Mouse (Mus musculus) right cerebral cortex, postnatal 4 days (tissue): ENCODE measurements around the gene Rnf167.

ENCODE experiments used
- DNase-seq: peaks from one replicate; pipeline ENCODE4 v3.0.0-alpha.2; 2022

The Rnf167 gene

DNA sequence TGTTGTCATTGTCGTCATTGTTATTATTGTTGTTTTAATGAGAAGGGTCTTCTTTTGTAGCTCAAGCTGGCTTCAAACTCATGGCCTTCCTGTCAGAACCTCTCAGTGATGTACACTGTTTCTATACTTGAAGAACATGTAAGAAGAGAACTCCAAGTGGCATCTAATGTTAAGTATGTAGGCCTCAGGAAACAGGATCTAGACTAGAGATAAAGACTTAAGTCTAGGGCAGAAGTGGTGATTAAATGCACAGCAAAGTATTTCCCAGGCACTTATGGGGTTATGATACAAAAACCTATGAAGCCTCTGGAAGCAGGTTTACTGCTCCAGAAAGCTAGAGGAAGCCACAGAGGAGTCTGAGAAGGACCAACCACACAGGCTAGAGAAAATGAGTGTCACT, 8.7 kb upstream of the Rnf167 start:
- no peak for DNase-seq

DNA sequence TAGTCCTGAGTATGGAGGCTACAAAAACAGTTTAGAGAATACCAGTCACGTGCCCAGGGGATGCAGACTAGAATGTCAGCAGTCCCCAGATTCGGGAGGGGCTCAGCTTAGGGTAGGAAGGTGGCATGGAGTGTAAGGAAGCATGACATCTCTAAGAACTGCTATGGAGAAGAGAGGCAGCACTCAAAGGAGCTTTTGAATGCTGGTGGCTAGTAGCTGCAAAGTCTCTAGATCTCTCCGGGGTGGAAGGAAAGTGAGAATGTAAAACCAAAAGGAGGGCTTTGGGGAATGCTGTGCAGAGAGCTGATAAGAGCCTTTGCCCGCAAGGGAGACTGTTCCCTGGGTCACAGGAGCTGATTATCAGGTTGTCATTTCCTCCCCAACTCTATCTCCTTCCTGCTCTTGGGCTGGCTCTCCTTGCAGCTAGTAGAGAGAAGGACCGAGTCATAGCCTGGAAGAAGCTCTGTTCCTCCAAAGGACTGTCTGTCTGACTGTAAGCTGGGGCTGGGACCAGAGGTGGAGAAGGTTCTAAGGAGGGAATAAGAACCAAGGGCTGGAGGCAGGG, 8.2 kb upstream of the Rnf167 start, which contains the start of gene Gp1ba:
Gp1ba (plus strand) TSS at position 409 of the 565 bp plus-strand sequence.
- no peak for DNase-seq

GRCm38 (mm10) chr11:70639976-70640375, 7.1 kb upstream of the Rnf167 start:
- DNase-seq, result no peak

DNA sequence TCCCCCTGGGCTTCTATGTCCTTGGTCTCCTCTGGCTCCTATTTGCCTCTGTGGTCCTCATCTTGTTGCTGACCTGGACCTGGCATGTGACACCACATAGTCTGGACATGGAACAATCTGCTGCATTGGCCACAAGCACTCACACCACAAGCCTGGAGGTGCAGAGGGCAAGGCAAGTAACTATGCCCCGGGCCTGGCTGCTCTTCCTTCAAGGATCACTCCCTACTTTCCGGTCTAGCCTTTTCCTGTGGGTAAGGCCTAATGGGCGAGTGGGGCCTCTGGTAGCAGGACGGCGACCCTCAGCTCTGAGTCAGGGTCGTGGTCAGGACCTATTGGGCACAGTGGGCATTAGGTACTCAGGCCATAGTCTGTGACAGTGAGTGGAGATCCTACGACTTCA, 5.8 kb upstream of the Rnf167 start:
- DNase-seq, result no peak

- DNase-seq, result no peak
Observed at GRCm38 (mm10) chr11:70643051-70643450, 4.0 kb upstream of the Rnf167 start.

GRCm38 (mm10) chr11:70644564-70645103, 2.4 kb upstream of the Rnf167 start:
- DNase-seq, result no peak

DNA sequence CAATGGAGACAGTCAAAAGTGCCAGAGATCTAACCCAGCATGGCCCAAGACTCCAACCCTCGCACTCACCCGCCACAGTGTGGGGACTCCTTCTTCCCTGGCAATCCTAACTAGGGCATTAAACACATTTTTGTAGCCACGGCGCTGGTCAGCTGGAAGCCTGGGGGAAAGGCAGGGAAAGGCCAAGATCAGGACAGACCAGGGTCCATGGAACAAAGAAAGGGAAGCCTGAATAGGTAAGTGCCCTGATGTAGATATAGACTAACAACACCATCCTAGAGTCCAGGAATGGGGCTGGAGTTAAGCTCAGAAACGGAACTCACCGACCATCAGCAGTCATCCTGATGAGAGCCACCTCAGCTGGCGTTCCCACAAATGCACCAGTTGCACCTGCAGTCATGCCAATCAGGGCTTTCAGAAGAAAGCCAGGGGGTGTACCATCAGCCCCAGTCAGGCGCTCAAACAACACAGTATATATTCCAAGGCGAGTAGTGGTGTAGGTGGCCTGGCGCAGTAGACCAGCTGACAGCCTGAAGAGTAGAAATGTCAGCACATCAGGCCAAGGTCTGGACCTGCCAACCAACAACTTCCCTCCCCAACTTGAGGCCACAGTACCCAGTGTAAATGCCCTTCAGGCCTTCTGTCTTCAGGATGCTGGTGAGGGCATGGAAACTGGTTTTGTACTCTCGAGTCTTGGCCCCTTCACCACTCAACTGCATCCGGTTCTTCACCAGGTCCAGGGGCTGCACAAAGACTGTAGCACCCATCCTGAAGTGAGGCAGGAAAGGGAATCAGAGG, 1.4 kb upstream of the Rnf167 start:
- no peak for DNase-seq

DNA sequence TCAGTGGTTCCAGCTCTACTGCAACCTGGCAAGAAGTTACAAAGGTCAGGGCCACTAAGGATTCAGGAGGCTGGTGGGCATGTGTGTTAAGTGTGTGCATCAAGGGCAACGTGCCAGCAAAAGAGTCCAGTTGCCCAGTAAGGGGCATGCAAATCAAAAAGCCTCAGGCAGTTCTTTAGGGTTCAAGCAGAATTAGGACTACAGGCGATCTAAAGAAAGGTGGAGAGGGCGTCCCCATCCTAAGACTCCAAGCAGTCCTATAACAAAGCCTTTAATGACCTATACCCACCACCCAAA, 828 bp upstream of the Rnf167 start:
- no peak for DNase-seq

DNA sequence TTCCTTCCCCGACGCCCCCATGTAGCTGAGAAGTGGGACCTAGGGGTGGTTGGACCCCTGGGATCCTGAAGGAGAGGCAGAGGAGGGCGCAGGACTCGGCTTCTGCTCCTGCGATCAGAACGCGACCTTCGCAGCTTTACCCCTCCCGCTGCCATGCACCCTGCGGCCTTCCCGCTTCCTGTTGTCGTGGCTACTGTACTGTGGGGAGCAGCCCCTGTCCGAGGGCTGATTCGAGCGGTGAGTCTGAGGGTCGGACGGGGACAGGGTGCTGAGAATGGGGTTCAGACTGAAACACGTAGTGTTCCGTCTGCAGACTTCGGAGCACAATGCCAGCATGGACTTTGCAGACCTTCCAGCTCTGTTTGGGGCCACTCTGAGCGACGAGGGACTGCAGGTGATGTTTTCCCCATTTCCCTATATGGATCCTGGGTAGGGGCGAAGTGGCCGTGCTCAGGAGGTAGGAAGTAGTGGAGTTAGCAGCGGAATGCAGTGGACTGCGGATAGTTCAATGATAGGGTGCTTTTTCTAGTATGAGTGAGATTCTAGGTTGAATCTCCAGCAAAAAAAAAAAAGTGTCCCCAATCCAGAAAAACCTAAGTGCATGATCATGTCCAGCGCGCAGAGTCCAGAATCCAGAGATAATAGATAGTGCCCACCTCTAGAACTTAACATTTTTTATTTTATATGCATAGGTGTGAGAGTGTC, 833 bp downstream of the Rnf167 start:
- no peak for DNase-seq

GRCm38 (mm10) chr11:70648512-70648911, 1.5 kb downstream of the Rnf167 start:
- no peak for DNase-seq

GRCm38 (mm10) chr11:70649185-70649734, 2.2 kb downstream of the Rnf167 start:
- no peak for DNase-seq

GRCm38 (mm10) chr11:70650322-70651175, 3.5 kb downstream of the Rnf167 start:
- no peak for DNase-seq

- DNase-seq, result no peak
Observed at GRCm38 (mm10) chr11:70651391-70651790, 4.4 kb downstream of the Rnf167 start.

GRCm38 (mm10) chr11:70652029-70652883, 5.2 kb downstream of the Rnf167 start:
- DNase-seq, result no peak

GRCm38 (mm10) chr11:70652884-70653344, 5.9 kb downstream of the Rnf167 start:
- no peak for DNase-seq

GRCm38 (mm10) chr11:70653345-70654197, 6.5 kb downstream of the Rnf167 start:
- DNase-seq, result peak; percentile 64

- peak; percentile 77 for DNase-seq
Observed at GRCm38 (mm10) chr11:70654198-70654922, 7.3 kb downstream of the Rnf167 start, which contains the start of gene Pfn1. Pfn1 (minus strand) TSS chr11:70654644.

GRCm38 (mm10) chr11:70654923-70655570, 8.0 kb downstream of the Rnf167 start:
- DNase-seq, result peak; percentile 83
